Mouse (Mus musculus): Measurements from ENCODE around the gene Pemt. TPM values are rescaled to one million over a fixed set of nuclear protein-coding genes. Genes with fewer than 3 reads are reported as not detected.

Pemt gene
- total RNA-seq, 1 experiment = 17.5 TPM

DNA sequence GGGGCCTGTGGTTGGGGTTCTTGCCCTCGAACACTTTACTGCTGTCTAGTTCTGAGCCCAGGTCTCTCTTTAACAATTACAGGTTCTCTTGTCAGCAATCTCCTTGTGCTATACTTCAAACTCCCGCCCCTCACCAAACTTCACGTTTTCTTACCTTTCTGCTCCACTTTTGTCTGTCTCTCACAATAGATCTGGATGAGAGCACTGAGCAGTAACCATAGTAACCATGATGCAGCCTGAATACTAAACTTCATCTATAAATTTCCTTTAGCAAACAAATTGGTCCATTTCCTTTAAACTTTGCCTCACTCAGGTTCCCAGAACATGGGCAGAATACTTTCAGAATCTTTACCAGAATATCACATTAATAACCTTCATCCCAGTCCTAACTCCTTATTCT is 36.8 kb downstream of the Pemt start:
- in situ Hi-C loops (cut with MboI; ENCODE audit: low sequenced_read_pairs in 2 of 2, unreplicated experiment in 2 of 2) = no loop called here
- H3K4me1 ChIP-seq (ENCODE audit: control insufficient read depth in 2 of 2, insufficient read depth in 2 of 2, low read length in 2 of 2, poor library complexity in 1 of 2) = no peaks in the 10 kb centered on the region
- no peaks in the 10 kb centered on the region for H3K9me3 ChIP-seq (ENCODE audit: control insufficient read depth, insufficient read depth, low read depth, low read length)
- H3K4me3 ChIP-seq (ENCODE audit: insufficient read depth in 1 of 2, low read depth in 1 of 2, low read length in 2 of 2, poor library complexity in 1 of 2, severe bottlenecking in 1 of 2) = no peak overlapping the region
- no peak overlapping the region for H3K27ac ChIP-seq (ENCODE audit: insufficient read depth, low read depth, low read length, poor library complexity, severe bottlenecking)
- TF ChIP-seq CHD2 (IDR thresholded peaks at IDR 0.05; ENCODE audit: low read depth, low read length) = no peak
- TF ChIP-seq HCFC1 (IDR thresholded peaks at IDR 0.05; ENCODE audit: borderline replicate concordance, insufficient read depth, low read length) = no peak
- no peak for TF ChIP-seq MAFK (IDR thresholded peaks at IDR 0.05; ENCODE audit: insufficient read depth, low read depth, low read length)
- TF ChIP-seq ZNF384 (IDR thresholded peaks at IDR 0.05; ENCODE audit: low read depth, low read length) = no peak
- TF ChIP-seq ZC3H11A (IDR thresholded peaks at IDR 0.05; ENCODE audit: borderline replicate concordance, low read depth, low read length) = no peak
- H3K9ac ChIP-seq (ENCODE audit: insufficient read depth, low read depth, low read length, poor library complexity, severe bottlenecking) = no peak overlapping the region
- H3K36me3 ChIP-seq (ENCODE audit: control insufficient read depth, insufficient read depth, low read length, poor library complexity, severe bottlenecking) = no peaks in the 10 kb centered on the region
- no peak for DNase-seq (ENCODE audit: low read depth, low spot score)

DNA sequence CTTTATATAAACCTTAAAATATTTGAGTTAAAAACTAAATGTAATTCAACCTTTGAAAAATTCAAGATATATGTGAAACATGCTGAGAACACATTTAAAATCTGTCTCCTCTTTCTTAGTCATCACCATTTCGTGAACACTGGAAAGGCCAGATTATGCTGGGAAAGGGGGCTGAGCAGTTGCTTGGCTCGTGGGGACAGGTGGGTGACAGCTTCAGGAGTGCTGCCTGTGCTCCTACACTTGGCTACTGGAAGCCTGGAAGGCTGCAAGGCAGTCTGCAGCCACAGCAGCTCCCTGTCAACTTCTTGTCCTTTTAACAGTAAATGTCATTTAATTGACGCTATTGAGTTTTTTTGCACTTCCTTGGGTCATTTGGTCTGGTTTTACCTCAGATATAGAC is 40.4 kb downstream of the Pemt start:
- H3K4me3 ChIP-seq (ENCODE audit: insufficient read depth in 1 of 2, low read depth in 1 of 2, low read length in 2 of 2, poor library complexity in 1 of 2, severe bottlenecking in 1 of 2) = no peak overlapping the region
- DNase-seq (ENCODE audit: low read depth, low spot score) = no peak
- no peaks in the 10 kb centered on the region for H3K36me3 ChIP-seq (ENCODE audit: control insufficient read depth, insufficient read depth, low read length, poor library complexity, severe bottlenecking)
- H3K27ac ChIP-seq (ENCODE audit: insufficient read depth, low read depth, low read length, poor library complexity, severe bottlenecking) = no peak overlapping the region
- H3K9ac ChIP-seq (ENCODE audit: insufficient read depth, low read depth, low read length, poor library complexity, severe bottlenecking) = no peak overlapping the region
- in situ Hi-C loops (cut with MboI; ENCODE audit: low sequenced_read_pairs in 2 of 2, unreplicated experiment in 2 of 2) = no loop called here
- TF ChIP-seq ZNF384 (IDR thresholded peaks at IDR 0.05; ENCODE audit: low read depth, low read length) (no peak), MAFK (IDR thresholded peaks at IDR 0.05; ENCODE audit: insufficient read depth, low read depth, low read length) (no peak), ZC3H11A (IDR thresholded peaks at IDR 0.05; ENCODE audit: borderline replicate concordance, low read depth, low read length) (no peak), HCFC1 (IDR thresholded peaks at IDR 0.05; ENCODE audit: borderline replicate concordance, insufficient read depth, low read length) (no peak), CHD2 (IDR thresholded peaks at IDR 0.05; ENCODE audit: low read depth, low read length) (no peak)
- peaks cover 0 to 2% of the 10 kb centered on the region in 2 experiments; a peak in 1 of 4 replicates for H3K4me1 ChIP-seq (ENCODE audit: control insufficient read depth in 2 of 2, insufficient read depth in 2 of 2, low read length in 2 of 2, poor library complexity in 1 of 2)
- no peaks in the 10 kb centered on the region for H3K9me3 ChIP-seq (ENCODE audit: control insufficient read depth, insufficient read depth, low read depth, low read length)

DNA sequence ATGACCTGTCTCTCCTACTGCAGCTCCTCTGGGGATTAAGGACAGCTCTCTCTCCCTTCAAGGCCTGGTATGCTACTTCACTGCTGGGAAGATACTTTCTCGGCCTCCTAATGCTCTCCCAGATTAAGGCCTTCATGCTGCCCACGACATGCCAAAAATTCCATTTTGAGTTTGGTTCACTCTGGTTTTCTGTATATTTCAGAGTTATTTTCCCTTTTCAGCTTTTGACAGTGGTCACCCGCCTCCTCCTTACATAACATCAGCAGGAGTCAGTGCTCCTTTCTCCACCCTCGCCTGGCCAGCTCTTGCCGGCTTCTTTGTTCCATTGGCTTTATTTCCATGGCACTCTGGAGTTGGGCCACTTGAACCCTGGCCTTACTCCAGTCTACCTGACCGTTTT is 41.6 kb downstream of the Pemt start:
- in situ Hi-C loops (cut with MboI; ENCODE audit: low sequenced_read_pairs in 2 of 2, unreplicated experiment in 2 of 2) = no loop called here
- Histone ChIP-seq H3K36me3 (ENCODE audit: control insufficient read depth, insufficient read depth, low read length, poor library complexity, severe bottlenecking) (no peaks in the 10 kb centered on the region), H3K9ac (ENCODE audit: insufficient read depth, low read depth, low read length, poor library complexity, severe bottlenecking) (no peak overlapping the region), H3K4me3 (ENCODE audit: insufficient read depth in 1 of 2, low read depth in 1 of 2, low read length in 2 of 2, poor library complexity in 1 of 2, severe bottlenecking in 1 of 2) (no peak overlapping the region), H3K9me3 (ENCODE audit: control insufficient read depth, insufficient read depth, low read depth, low read length) (no peaks in the 10 kb centered on the region), H3K4me1 (ENCODE audit: control insufficient read depth in 2 of 2, insufficient read depth in 2 of 2, low read length in 2 of 2, poor library complexity in 1 of 2) (peaks cover 0 to 2% of the 10 kb centered on the region in 2 experiments; a peak in 1 of 4 replicates), H3K27ac (ENCODE audit: insufficient read depth, low read depth, low read length, poor library complexity, severe bottlenecking) (no peak overlapping the region)
- TF ChIP-seq MAFK (IDR thresholded peaks at IDR 0.05; ENCODE audit: insufficient read depth, low read depth, low read length) = no peak
- no peak for TF ChIP-seq HCFC1 (IDR thresholded peaks at IDR 0.05; ENCODE audit: borderline replicate concordance, insufficient read depth, low read length)
- TF ChIP-seq ZNF384 (IDR thresholded peaks at IDR 0.05; ENCODE audit: low read depth, low read length) = no peak
- no peak for TF ChIP-seq ZC3H11A (IDR thresholded peaks at IDR 0.05; ENCODE audit: borderline replicate concordance, low read depth, low read length)
- no peak for TF ChIP-seq CHD2 (IDR thresholded peaks at IDR 0.05; ENCODE audit: low read depth, low read length)
- DNase-seq (ENCODE audit: low read depth, low spot score) = no peak

DNA sequence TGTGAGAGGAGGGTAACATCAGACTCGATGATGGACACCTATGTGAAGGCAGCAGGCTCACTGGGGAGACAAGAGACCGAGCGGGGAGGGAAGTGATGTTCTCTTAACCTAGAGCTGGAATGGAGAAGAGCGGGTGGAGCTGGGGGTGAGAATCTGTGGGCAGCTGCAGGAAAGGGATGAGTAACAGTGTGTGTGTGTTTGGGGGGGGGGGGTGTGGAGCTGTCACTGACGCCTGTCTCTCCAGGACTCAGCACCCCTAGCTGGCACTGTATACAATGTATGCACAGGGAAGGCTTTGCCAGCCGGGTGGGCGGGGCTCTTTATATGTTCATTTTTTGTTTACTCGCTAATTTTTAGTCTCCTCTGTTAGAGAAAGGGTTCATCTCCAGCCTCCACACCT is 42.5 kb downstream of the Pemt start:
- Histone ChIP-seq H3K9ac (ENCODE audit: insufficient read depth, low read depth, low read length, poor library complexity, severe bottlenecking) (no peak overlapping the region), H3K27ac (ENCODE audit: insufficient read depth, low read depth, low read length, poor library complexity, severe bottlenecking) (no peak overlapping the region), H3K9me3 (ENCODE audit: control insufficient read depth, insufficient read depth, low read depth, low read length) (no peaks in the 10 kb centered on the region), H3K4me1 (ENCODE audit: control insufficient read depth in 2 of 2, insufficient read depth in 2 of 2, low read length in 2 of 2, poor library complexity in 1 of 2) (peaks cover 0 to 2% of the 10 kb centered on the region in 2 experiments; a peak in 1 of 4 replicates), H3K4me3 (ENCODE audit: insufficient read depth in 1 of 2, low read depth in 1 of 2, low read length in 2 of 2, poor library complexity in 1 of 2, severe bottlenecking in 1 of 2) (no peak overlapping the region), H3K36me3 (ENCODE audit: control insufficient read depth, insufficient read depth, low read length, poor library complexity, severe bottlenecking) (no peaks in the 10 kb centered on the region)
- no peak for DNase-seq (ENCODE audit: low read depth, low spot score)
- TF ChIP-seq HCFC1 (IDR thresholded peaks at IDR 0.05; ENCODE audit: borderline replicate concordance, insufficient read depth, low read length) (no peak), MAFK (IDR thresholded peaks at IDR 0.05; ENCODE audit: insufficient read depth, low read depth, low read length) (no peak), ZC3H11A (IDR thresholded peaks at IDR 0.05; ENCODE audit: borderline replicate concordance, low read depth, low read length) (no peak), ZNF384 (IDR thresholded peaks at IDR 0.05; ENCODE audit: low read depth, low read length) (no peak), CHD2 (IDR thresholded peaks at IDR 0.05; ENCODE audit: low read depth, low read length) (no peak)
- in situ Hi-C loops (cut with MboI; ENCODE audit: low sequenced_read_pairs in 2 of 2, unreplicated experiment in 2 of 2) = no loop called here
